Mouse (Mus musculus) forebrain, embryonic 10.5 days (tissue): ENCODE results near the gene Galnt12. TPM values are rescaled to one million over a fixed set of nuclear protein-coding genes. Genes with fewer than 3 reads are reported as not detected.

Experiments used
- DNase-seq: peaks from one replicate; pipeline ENCODE4 v3.0.0-alpha.2; 2017; ENCODE audit warnings: low spot score; ENCODE audit errors: extremely low spot score
- H3K27ac ChIP-seq: fragments of 300-500 bp; sonication (generic); 2 replicates; pipeline ENCODE4 v1.5.1; 2016; ENCODE audit warnings: mild to moderate bottlenecking
- H3K27me3 ChIP-seq: fragments of 300-500 bp; sonication (generic); 2 replicates; pipeline ENCODE4 v1.6.1; 2016; ENCODE audit warnings: mild to moderate bottlenecking; ENCODE audit not compliant: poor library complexity, severe bottlenecking
- H3K36me3 ChIP-seq: fragments of 300-500 bp; sonication (generic); replicated peaks from 2 replicates; pipeline ENCODE4 v1.6.1; 2016; ENCODE audit warnings: mild to moderate bottlenecking, moderate library complexity
- H3K4me1 ChIP-seq: fragments of 300-500 bp; sonication (generic); 2 replicates; pipeline ENCODE4 v1.6.1; 2016
- H3K4me3 ChIP-seq: fragments of 300-500 bp; sonication (generic); 2 replicates; pipeline ENCODE4 v1.5.1; 2016; ENCODE audit warnings: mild to moderate bottlenecking, moderate library complexity
- H3K9me3 ChIP-seq: fragments of 300-500 bp; sonication (generic); 2 replicates; pipeline ENCODE4 v1.6.1; 2016; ENCODE audit warnings: mild to moderate bottlenecking, moderate library complexity
- WGBS: fragments of 180-500 bp; shearing (Covaris S2); methylation state at CpG from one replicate; pipeline ENCODE4 v1.1.7; 2016; 5-methylcytosine and 5-hydroxymethylcytosine counted together
- polyA plus RNA-seq: library from polyadenylated mRNA; unstranded; fragments of >200 nt; fragmentation: Nextera tagmentation; extraction: Ambion mirVana; gene quantifications from 2 replicates; pipeline ENCODE4 v1.2.1, GENCODE M21; 2016

Galnt12 gene
- polyA plus RNA-seq, 1 experiment from 2014 or later: 17.6 TPM

- Histone ChIP-seq H3K27ac (peak overlapping the region; percentile 77; the same call in 1 of the 2 replicates), H3K36me3 (no peaks in the 10 kb centered on the region), H3K4me1 (peaks cover 36% of the 10 kb centered on the region), H3K4me3 (no peak overlapping the region), H3K27me3 (no peaks in the 10 kb centered on the region), H3K9me3 (no peaks in the 10 kb centered on the region)
- 92% methylated on average over 3 of the region's 3 CpGs for WGBS
- no peak for DNase-seq
Observed at GRCm38 (mm10) chr4:47140301-47140700, 48.6 kb downstream of the Galnt12 start.

GRCm38 (mm10) chr4:47141444-47142154, 49.9 kb downstream of the Galnt12 start:
- no peaks in the 10 kb centered on the region for H3K9me3 ChIP-seq
- no peaks in the 10 kb centered on the region for H3K36me3 ChIP-seq
- H3K27me3 ChIP-seq: no peaks in the 10 kb centered on the region
- peaks cover 36% of the 10 kb centered on the region for H3K4me1 ChIP-seq
- no peak overlapping the region for H3K27ac ChIP-seq
- WGBS: 76% methylated on average over 10 of the region's 10 CpGs
- H3K4me3 ChIP-seq: no peak overlapping the region
- no peak for DNase-seq

- Histone ChIP-seq H3K36me3 (no peaks in the 10 kb centered on the region), H3K4me1 (peaks cover 28% of the 10 kb centered on the region), H3K27me3 (no peaks in the 10 kb centered on the region), H3K9me3 (no peaks in the 10 kb centered on the region), H3K4me3 (no peak overlapping the region), H3K27ac (no peak overlapping the region)
- DNase-seq: no peak
- WGBS: 83% methylated on average over 6 of the region's 6 CpGs
Observed at GRCm38 (mm10) chr4:47143849-47144248, 52.1 kb downstream of the Galnt12 start.

- no peaks in the 10 kb centered on the region for H3K9me3 ChIP-seq
- no peak overlapping the region for H3K4me3 ChIP-seq
- H3K27me3 ChIP-seq: no peaks in the 10 kb centered on the region
- peaks cover 20% of the 10 kb centered on the region for H3K4me1 ChIP-seq
- H3K36me3 ChIP-seq: no peaks in the 10 kb centered on the region
- no peak for DNase-seq
- H3K27ac ChIP-seq: no peak overlapping the region
- WGBS: 90% methylated on average over 6 of the region's 6 CpGs
Observed at GRCm38 (mm10) chr4:47145341-47145740, 53.6 kb downstream of the Galnt12 start.

GRCm38 (mm10) chr4:47146561-47146960, 54.9 kb downstream of the Galnt12 start:
- 85% methylated on average over 4 of the region's 4 CpGs for WGBS

GRCm38 (mm10) chr4:47149963-47150362, 58.3 kb downstream of the Galnt12 start:
- 31% methylated on average over 3 of the region's 3 CpGs for WGBS
- Histone ChIP-seq H3K27me3 (no peaks in the 10 kb centered on the region), H3K36me3 (no peaks in the 10 kb centered on the region), H3K27ac (no peak overlapping the region), H3K9me3 (no peaks in the 10 kb centered on the region), H3K4me1 (peaks cover 8% of the 10 kb centered on the region; the same call in 1 of the 2 replicates), H3K4me3 (no peak overlapping the region)
- no peak for DNase-seq

More at GRCm38 (mm10) chr4:47146561-47146960, 54.9 kb downstream of the Galnt12 start:
- peaks cover 9% of the 10 kb centered on the region; the same call in 1 of the 2 replicates for H3K4me1 ChIP-seq
- H3K27me3 ChIP-seq: no peaks in the 10 kb centered on the region
- H3K27ac ChIP-seq: no peak overlapping the region
- no peak for DNase-seq
- no peaks in the 10 kb centered on the region for H3K36me3 ChIP-seq
- H3K4me3 ChIP-seq: no peak overlapping the region
- H3K9me3 ChIP-seq: no peaks in the 10 kb centered on the region

- Histone ChIP-seq H3K36me3 (no peaks in the 10 kb centered on the region), H3K27me3 (no peaks in the 10 kb centered on the region), H3K4me1 (peaks cover 8% of the 10 kb centered on the region; the same call in 1 of the 2 replicates), H3K9me3 (no peaks in the 10 kb centered on the region), H3K4me3 (no peak overlapping the region), H3K27ac (no peak overlapping the region)
- DNase-seq: no peak
- 89% methylated on average over 3 of the region's 3 CpGs for WGBS
Observed at GRCm38 (mm10) chr4:47150806-47151205, 59.1 kb downstream of the Galnt12 start.

- 86% methylated on average over 8 of the region's 8 CpGs for WGBS
- Histone ChIP-seq H3K36me3 (no peaks in the 10 kb centered on the region), H3K9me3 (no peaks in the 10 kb centered on the region), H3K27ac (no peak overlapping the region), H3K4me3 (no peak overlapping the region), H3K4me1 (peaks cover 8% of the 10 kb centered on the region; the same call in 1 of the 2 replicates), H3K27me3 (no peaks in the 10 kb centered on the region)
- DNase-seq: no peak
Observed at GRCm38 (mm10) chr4:47151553-47152183, 60.0 kb downstream of the Galnt12 start.

- DNase-seq: no peak
- no peaks in the 10 kb centered on the region; the same call in 1 of the 2 replicates for H3K9me3 ChIP-seq
Observed at GRCm38 (mm10) chr4:47161103-47161755, 69.5 kb downstream of the Galnt12 start.

GRCm38 (mm10) chr4:47161756-47162587, 70.3 kb downstream of the Galnt12 start:
- no peak for DNase-seq
- Histone ChIP-seq H3K27me3 (no peaks in the 10 kb centered on the region), H3K9me3 (no peaks in the 10 kb centered on the region; the same call in 1 of the 2 replicates), H3K27ac (0 out of 2 replicates have a peak overlapping the region, but pooled peaks have one; percentile 25), H3K36me3 (no peaks in the 10 kb centered on the region), H3K4me3 (no peak overlapping the region), H3K4me1 (peaks cover 18% of the 10 kb centered on the region)
- WGBS: 78% methylated on average over 12 of the region's 12 CpGs

More at GRCm38 (mm10) chr4:47161103-47161755, 69.5 kb downstream of the Galnt12 start:
- 15% methylated on average over 3 of the region's 4 CpGs for WGBS
- H3K4me3 ChIP-seq: no peak overlapping the region
- no peaks in the 10 kb centered on the region for H3K36me3 ChIP-seq
- H3K27me3 ChIP-seq: no peaks in the 10 kb centered on the region
- H3K27ac ChIP-seq: no peak overlapping the region
- H3K4me1 ChIP-seq: peaks cover 18% of the 10 kb centered on the region

GRCm38 (mm10) chr4:47172314-47172713, 80.6 kb downstream of the Galnt12 start:
- DNase-seq: no peak
- Histone ChIP-seq H3K4me1 (no peaks in the 10 kb centered on the region), H3K27ac (no peak overlapping the region), H3K36me3 (no peaks in the 10 kb centered on the region), H3K4me3 (no peak overlapping the region), H3K27me3 (no peaks in the 10 kb centered on the region), H3K9me3 (no peaks in the 10 kb centered on the region)
- WGBS: 40% methylated on average over 1 of the region's 1 CpGs
